Mouse (Mus musculus) kidney, adult 2 months (tissue): ENCODE results near the gene Smyd3. TPM values are rescaled to one million over a fixed set of nuclear protein-coding genes. Genes with fewer than 3 reads are reported as not detected.

Source experiments
- DNase-seq: peaks from one replicate; pipeline ENCODE4 v3.0.0; 2021
- H3K27ac ChIP-seq: fragments of 200-500 bp; 2 replicates; pipeline ENCODE4 v1.5.1; 2012; ENCODE audit warnings: low read depth, low read length, control low read depth, inconsistent platforms; ENCODE audit not compliant: insufficient read depth
- H3K27me3 ChIP-seq: fragments of 200-500 bp; replicated peaks from 2 replicates; pipeline ENCODE4 v1.6.1; 2012; ENCODE audit warnings: mild to moderate bottlenecking, moderate library complexity, low read length, inconsistent platforms; ENCODE audit not compliant: control insufficient read depth, insufficient read depth
- H3K36me3 ChIP-seq: fragments of 200-500 bp; 2 replicates; pipeline ENCODE4 v1.6.1; 2012; ENCODE audit warnings: mild to moderate bottlenecking, moderate library complexity, low read length, inconsistent platforms; ENCODE audit not compliant: control insufficient read depth, insufficient read depth
- H3K4me1 ChIP-seq: fragments of 200-500 bp; 2 replicates; pipeline ENCODE4 v1.6.1; 2011; ENCODE audit warnings: low read length; ENCODE audit not compliant: control insufficient read depth, insufficient read depth
- H3K4me3 ChIP-seq: fragments of 200-500 bp; 2 replicates; pipeline ENCODE4 v1.5.1; 2011; ENCODE audit warnings: mild to moderate bottlenecking, low read depth, low read length, control low read depth; ENCODE audit not compliant: insufficient read depth
- CTCF ChIP-seq: fragments of 200-500 bp; conservative IDR thresholded peaks from 2 replicates; pipeline ENCODE4 v1.5.1; 2011; ENCODE audit warnings: low read depth, mild to moderate bottlenecking, control low read depth, low read length, moderate library complexity, mixed read lengths; ENCODE audit not compliant: insufficient read depth, insufficient read length
- POLR2A ChIP-seq: fragments of 200-500 bp; IDR thresholded peaks from one replicate; pipeline ENCODE4 v1.6.1; 2011; ENCODE audit warnings: low read depth, low read length, control low read depth
- WGBS: fragments of 180-500 bp; shearing (Covaris S2); methylation state at CpG from one replicate; pipeline ENCODE4 v1.1.7; 2018; 5-methylcytosine and 5-hydroxymethylcytosine counted together
- polyA plus RNA-seq: library from polyadenylated mRNA; depleted of rRNA; stranded (reverse); fragments of >200 nt; gene quantifications from 2 replicates; pipeline ENCODE4 v1.2.3, GENCODE M21; 2012

The Smyd3 gene
- polyA plus RNA-seq, 1 experiment = 5.2 TPM

GRCm38 (mm10) chr1:178994263-178994662, 523.6 kb downstream of the Smyd3 start:
- Histone ChIP-seq H3K4me1 (no peaks in the 10 kb centered on the region), H3K27ac (no peak overlapping the region), H3K27me3 (no peaks in the 10 kb centered on the region), H3K4me3 (no peak overlapping the region), H3K36me3 (no peaks in the 10 kb centered on the region)
- TF ChIP-seq CTCF (no peak), POLR2A (no peak)
- WGBS = 83% methylated on average over 7 of the region's 7 CpGs
- DNase-seq = no peak

- no peak overlapping the region for H3K4me3 ChIP-seq
- no peak for TF ChIP-seq CTCF
- no peak for TF ChIP-seq POLR2A
- DNase-seq = peak; percentile 47
- H3K27me3 ChIP-seq = no peaks in the 10 kb centered on the region
- no peaks in the 10 kb centered on the region; the same call in 1 of the 2 replicates for H3K4me1 ChIP-seq
- H3K36me3 ChIP-seq = no peaks in the 10 kb centered on the region
- WGBS = 66% methylated on average over 3 of the region's 3 CpGs
- H3K27ac ChIP-seq = no peak overlapping the region
Observed at GRCm38 (mm10) chr1:178992503-178992902, 525.3 kb downstream of the Smyd3 start.

- Histone ChIP-seq H3K4me3 (no peak overlapping the region), H3K27me3 (no peaks in the 10 kb centered on the region), H3K36me3 (no peaks in the 10 kb centered on the region), H3K4me1 (no peaks in the 10 kb centered on the region; the same call in 1 of the 2 replicates), H3K27ac (no peak overlapping the region)
- TF ChIP-seq POLR2A = no peak
- TF ChIP-seq CTCF = no peak
- DNase-seq = no peak
- 61% methylated on average over 4 of the region's 4 CpGs for WGBS
Observed at GRCm38 (mm10) chr1:178991470-178991869, 526.4 kb downstream of the Smyd3 start.

DNA sequence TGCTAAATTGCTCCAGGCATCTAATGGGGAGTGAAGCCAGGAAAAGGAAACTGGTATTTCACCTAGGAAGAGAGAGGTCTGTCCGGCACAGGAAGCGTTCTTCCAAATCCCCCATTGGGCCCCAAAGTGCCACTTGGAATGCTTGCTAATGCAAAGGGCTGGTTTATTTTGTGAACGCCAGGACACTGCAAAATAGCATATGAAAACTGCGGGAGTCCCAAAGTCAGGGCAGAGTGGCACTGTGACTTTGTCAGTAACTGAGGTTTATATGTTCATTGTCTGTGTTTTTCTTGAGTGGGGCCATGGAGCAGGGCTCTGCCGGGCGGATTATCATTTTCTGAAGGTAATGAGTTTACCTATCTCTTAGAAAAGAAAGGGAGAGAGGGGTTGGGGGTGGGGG, 526.8 kb downstream of the Smyd3 start:
- Histone ChIP-seq H3K36me3 (no peaks in the 10 kb centered on the region), H3K4me1 (no peaks in the 10 kb centered on the region; the same call in 1 of the 2 replicates), H3K27ac (no peak overlapping the region), H3K27me3 (no peaks in the 10 kb centered on the region), H3K4me3 (no peak overlapping the region)
- 76% methylated on average over 6 of the region's 6 CpGs for WGBS
- no peak for DNase-seq
- TF ChIP-seq POLR2A (no peak), CTCF (no peak)

GRCm38 (mm10) chr1:178989485-178989884, 528.4 kb downstream of the Smyd3 start:
- H3K4me3 ChIP-seq = no peak overlapping the region
- TF ChIP-seq POLR2A = no peak
- no peak for TF ChIP-seq CTCF
- H3K36me3 ChIP-seq = no peaks in the 10 kb centered on the region
- H3K27ac ChIP-seq = no peak overlapping the region
- no peaks in the 10 kb centered on the region; the same call in 1 of the 2 replicates for H3K4me1 ChIP-seq
- WGBS = 88% methylated on average over 4 of the region's 4 CpGs
- no peak for DNase-seq
- H3K27me3 ChIP-seq = no peaks in the 10 kb centered on the region

GRCm38 (mm10) chr1:178988176-178988575, 529.7 kb downstream of the Smyd3 start:
- 27% methylated on average over 1 of the region's 1 CpGs for WGBS
- DNase-seq = peak; percentile 81
- Histone ChIP-seq H3K27me3 (no peaks in the 10 kb centered on the region), H3K4me1 (no peaks in the 10 kb centered on the region; the same call in 1 of the 2 replicates), H3K27ac (no peak overlapping the region), H3K36me3 (no peaks in the 10 kb centered on the region), H3K4me3 (no peak overlapping the region)
- TF ChIP-seq POLR2A (no peak), CTCF (no peak)

DNA sequence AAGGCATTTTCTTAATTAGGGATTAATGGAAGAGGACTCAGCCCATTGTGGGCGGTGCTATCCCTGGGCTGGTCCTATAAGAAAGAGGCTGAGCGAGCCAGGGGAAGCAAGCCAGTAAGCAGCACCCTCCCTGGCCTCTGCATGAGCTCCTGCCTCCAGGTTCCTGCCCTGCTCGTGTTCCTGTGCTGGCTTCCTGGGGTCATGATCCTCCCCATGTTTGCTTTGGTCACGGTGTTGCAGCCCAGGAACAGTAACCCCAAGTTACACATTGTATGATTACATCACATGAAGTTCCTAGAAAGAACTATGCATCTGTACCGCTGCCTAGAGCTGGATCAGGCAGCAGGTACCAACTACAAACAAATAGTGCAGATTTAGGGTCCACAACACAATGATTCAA, 536.2 kb downstream of the Smyd3 start:
- H3K4me3 ChIP-seq = no peak overlapping the region
- no peaks in the 10 kb centered on the region for H3K36me3 ChIP-seq
- H3K27me3 ChIP-seq = no peaks in the 10 kb centered on the region
- no peak overlapping the region for H3K27ac ChIP-seq
- WGBS = 71% methylated on average over 5 of the region's 5 CpGs
- DNase-seq = no peak
- no peaks in the 10 kb centered on the region for H3K4me1 ChIP-seq
- TF ChIP-seq POLR2A (no peak), CTCF (no peak)
